Mouse (Mus musculus) adrenal gland, postnatal 36 days (tissue): Measurements from ENCODE around the gene Ndfip2. TPM values are rescaled to one million over a fixed set of nuclear protein-coding genes. Genes with fewer than 3 reads are reported as not detected.
A peak's percentile ranks its signal among the peaks of the same experiment; 100 is the strongest.

ENCODE experiments used
- DNase-seq, 2 experiments: peaks; one replicate each; pipeline ENCODE4 v3.0.0; 2021; ENCODE audit warnings: mixed read lengths in 1 of 2
- long read RNA-seq, 2 experiments: library from polyadenylated mRNA; stranded (forward); transcript quantifications; one replicate each; pipeline ENCODE4 v2.0.0; 2021; ENCODE audit warnings: borderline sequencing depth in 2 of 2
- total RNA-seq, 2 experiments: library from RNA; stranded (reverse); gene quantifications; 2 replicates each; pipeline ENCODE4 v1.2.3; 2021

Gene Ndfip2
- total RNA-seq: 10 to 100 TPM; 39.5 to 43.8 TPM
- long read RNA-seq, experiment 1, transcript Ndfip2-206 (8 exons, 2,532 nt): major isoform, 80 of 147 reads
- long read RNA-seq, experiment 1, transcript Ndfip2-202 (8 exons, 1,695 nt): minor isoform, 56 of 147 reads
- long read RNA-seq, experiment 1, partial matches to known transcripts: 4 of 147 reads
- long read RNA-seq, experiment 1, other reads (novel, unspliced or antisense): 7 of 147 reads
- long read RNA-seq, experiment 2, transcript Ndfip2-206 (8 exons, 2,532 nt): major isoform, 15 of 26 reads
- long read RNA-seq, experiment 2, transcript Ndfip2-202 (8 exons, 1,695 nt): minor isoform, 11 of 26 reads
- long read RNA-seq, experiment 2, partial matches to known transcripts: 0 of 26 reads
- long read RNA-seq, experiment 2, other reads (novel, unspliced or antisense): 0 of 26 reads

- DNase-seq: peak; percentile 92 to 95
These were observed at the start of gene Ndfip2 for GRCm38 (mm10) chr14:105258379-105259034. Gene Ndfip2, plus strand, starts transcription at chr14:105258573.

GRCm38 (mm10) chr14:105219525-105220376 is 38.6 kb upstream of the Ndfip2 start:
- DNase-seq: no peak

- no peak for DNase-seq
These were observed 36.1 kb upstream of the Ndfip2 start for GRCm38 (mm10) chr14:105222240-105222639.

GRCm38 (mm10) chr14:105225790-105226189 is 32.6 kb upstream of the Ndfip2 start:
- no peak for DNase-seq

GRCm38 (mm10) chr14:105232421-105232820 is 26.0 kb upstream of the Ndfip2 start:
- peak; percentile 46 to 51 for DNase-seq

- peak; percentile 66 to 76 for DNase-seq
These were observed 21.8 kb upstream of the Ndfip2 start for GRCm38 (mm10) chr14:105236596-105236995.

- DNase-seq: no peak
These were observed 20.6 kb upstream of the Ndfip2 start for GRCm38 (mm10) chr14:105237736-105238135.

GRCm38 (mm10) chr14:105238450-105239038 is 19.8 kb upstream of the Ndfip2 start:
- DNase-seq: no peak

- DNase-seq: peak in 1 of 2 experiments; percentile 25
These were observed 18.3 kb upstream of the Ndfip2 start for GRCm38 (mm10) chr14:105240120-105240519.

GRCm38 (mm10) chr14:105243805-105244443 is 14.4 kb upstream of the Ndfip2 start:
- no peak for DNase-seq

GRCm38 (mm10) chr14:105251038-105251437 is 7.3 kb upstream of the Ndfip2 start:
- no peak for DNase-seq

- DNase-seq: no peak
These were observed 5.1 kb upstream of the Ndfip2 start for GRCm38 (mm10) chr14:105253304-105253703.

GRCm38 (mm10) chr14:105254401-105254800 is 4.0 kb upstream of the Ndfip2 start:
- DNase-seq: no peak

- DNase-seq: peak; percentile 64 to 72
These were observed 2.8 kb upstream of the Ndfip2 start for GRCm38 (mm10) chr14:105255620-105256019.

GRCm38 (mm10) chr14:105259035-105259880 is 885 bp downstream of the Ndfip2 start:
- DNase-seq: peak; percentile 52 to 70

GRCm38 (mm10) chr14:105262923-105263322 is 4.5 kb downstream of the Ndfip2 start:
- DNase-seq: no peak

- DNase-seq: no peak
These were observed 8.7 kb downstream of the Ndfip2 start for GRCm38 (mm10) chr14:105267095-105267494.

- no peak for DNase-seq
These were observed 13.7 kb downstream of the Ndfip2 start for GRCm38 (mm10) chr14:105272030-105272429.

- DNase-seq: no peak
These were observed 14.2 kb downstream of the Ndfip2 start for GRCm38 (mm10) chr14:105272539-105272938.

GRCm38 (mm10) chr14:105275196-105275595 is 16.8 kb downstream of the Ndfip2 start:
- no peak for DNase-seq

- no peak for DNase-seq
These were observed 18.9 kb downstream of the Ndfip2 start for GRCm38 (mm10) chr14:105277277-105277676.
